21 mouse cellular contexts compared by ENCODE assay signal in the genomic region with DNA sequence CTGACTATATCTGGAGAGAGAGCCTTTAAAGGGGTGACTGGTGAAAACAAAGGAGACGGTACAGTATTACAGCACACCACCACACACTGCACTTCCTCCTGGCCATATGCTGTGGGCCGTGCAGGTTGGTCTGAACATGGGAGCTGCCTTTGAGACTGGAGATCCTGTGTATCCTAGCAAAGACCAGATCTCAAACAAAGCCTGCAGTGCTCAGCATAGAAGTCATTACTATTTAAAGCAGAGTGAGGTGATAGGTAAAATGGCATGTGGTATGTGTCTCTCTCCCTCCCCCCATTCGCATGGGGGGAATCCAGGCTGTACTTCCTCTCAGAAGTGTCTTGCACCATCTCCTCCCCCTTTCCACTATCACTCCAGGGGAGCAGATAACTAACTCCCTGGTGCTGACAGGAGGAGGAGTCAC. TPM values are rescaled to one million over a fixed set of nuclear protein-coding genes. Genes with fewer than 3 reads are reported as not detected.
DNase-seq lines count a peak whose midpoint lies in the region; ATAC-seq and TF ChIP-seq lines count a peak whose summit lies in the region.
"Had no signal": no experiment of that assay in that cellular context is flagged by ENCODE, and none has a peak within 500 bp of the region (broad histone marks: within the 10 kb centered on the region; RNA-seq: fewer than 3 reads in every experiment).

No protein-coding gene starts in this region.

- TF ChIP-seq EP300 in CH12.LX (IDR thresholded peaks at IDR 0.05; ENCODE audit: low read length), result no peak
- TF ChIP-seq EP300 in lung, postnatal 0 days (IDR thresholded peaks at IDR 0.05), result no peak

- H3K4me3 ChIP-seq in heart, embryonic 14.5 days (ENCODE audit: control insufficient read depth in 1 of 2, insufficient read depth in 1 of 2, low read depth in 1 of 2, low read length in 2 of 2), result no peak overlapping the region
- no peak overlapping the region for H3K4me3 ChIP-seq in CH12.LX (replicated peaks in 1 of 3; ENCODE audit: low read depth in 2 of 3, low read length in 2 of 3, poor library complexity in 1 of 3)
- H3K4me3 ChIP-seq in lung, postnatal 0 days (ENCODE audit: low read depth, low read length), result no peak overlapping the region
- H3K4me3 ChIP-seq: hindbrain, embryonic 13.5 days; liver, embryonic 13.5 days; midbrain, embryonic 15.5 days had no signal

- 30% methylated on average over 3 of the region's 3 CpGs for WGBS in heart, embryonic 14.5 days
- WGBS in lung, postnatal 0 days, result 40% methylated on average over 3 of the region's 3 CpGs

- ATAC-seq in heart, embryonic 14.5 days (ENCODE audit: insufficient number of reproducible peaks, insufficient read depth, low FRiP score, low read depth), result peak; percentile 42; the same call in 1 of the 2 replicates
- ATAC-seq in megakaryocyte-erythroid progenitor cell, adult 5-6 weeks (replicated peaks; ENCODE audit: low FRiP score, low TSS enrichment, poor library complexity, severe bottlenecking), result peak; percentile 21; the same call in 1 of the 2 replicates
- ATAC-seq in lung, postnatal 0 days, result no peak
- no peak for ATAC-seq in erythroblast, adult 5-6 weeks (replicated peaks; ENCODE audit: low FRiP score, poor library complexity, severe bottlenecking)
- ATAC-seq: forebrain, embryonic 16.5 days; inflammation-experienced regulatory T-cells, adult 6 months; midbrain, embryonic 15.5 days had no signal

- no peaks in the 10 kb centered on the region for H3K27me3 ChIP-seq in heart, embryonic 14.5 days (ENCODE audit: control insufficient read depth, insufficient read depth, low read length)
- H3K27me3 ChIP-seq in CH12.LX (replicated peaks), result no peaks in the 10 kb centered on the region
- no peaks in the 10 kb centered on the region for H3K27me3 ChIP-seq in lung, postnatal 0 days (replicated peaks; ENCODE audit: insufficient read depth, low read length)
- H3K27me3 ChIP-seq: liver, embryonic 13.5 days; midbrain, embryonic 15.5 days had no signal

- in situ Hi-C loops in CH12.LX (cut with MboI; ENCODE audit: low pct_ligation_motif_present, low pct_unique_long_range_greater_than_20kb, low sequenced_read_pairs), result no loop called here

- TF ChIP-seq RAD21 in CH12.LX (IDR thresholded peaks at IDR 0.05; ENCODE audit: low read depth, low read length), result no peak

- H3K4me1 ChIP-seq in heart, embryonic 14.5 days (ENCODE audit: control insufficient read depth in 2 of 2, insufficient read depth in 2 of 2, low read length in 2 of 2), result peaks cover 10 to 19% of the 10 kb centered on the region in 2 experiments
- peaks cover 11 to 38% of the 10 kb centered on the region in 2 experiments for H3K4me1 ChIP-seq in CH12.LX (ENCODE audit: control insufficient read depth in 1 of 2, insufficient read depth in 2 of 2)
- 0 out of 2 replicates have a peak, but pooled peaks cover 2% of the 10 kb centered on the region for H3K4me1 ChIP-seq in lung, postnatal 0 days (ENCODE audit: insufficient read depth, low read depth, low read length)
- H3K4me1 ChIP-seq: midbrain, embryonic 15.5 days had no signal

- H3K36me3 ChIP-seq in heart, embryonic 14.5 days (ENCODE audit: control insufficient read depth, insufficient read depth, low read length), result no peaks in the 10 kb centered on the region
- no peaks in the 10 kb centered on the region for H3K36me3 ChIP-seq in CH12.LX (replicated peaks in 1 of 2; ENCODE audit: control insufficient read depth in 1 of 2, insufficient read depth in 1 of 2, low read length in 1 of 2)
- H3K36me3 ChIP-seq in lung, postnatal 0 days (ENCODE audit: insufficient read depth, low read length), result no peaks in the 10 kb centered on the region
- H3K36me3 ChIP-seq: G1E; hindbrain, embryonic 13.5 days; liver, embryonic 13.5 days; midbrain, embryonic 15.5 days had no signal

- DNase-seq in heart, adult 18-20 months, result no peak
- DNase-seq in 416B (ENCODE audit: low read depth), result peak; percentile 10
- peak; percentile 43 for DNase-seq in CH12.LX (ENCODE audit: extremely low read depth)
- no peak for DNase-seq in lung, postnatal 0 days (ENCODE audit: low spot score)
- DNase-seq: adrenal gland, postnatal 25 days; cerebellum, adult 11-12 months; cerebellum, postnatal 14 days; embryo, embryonic 11 days; gastrocnemius, postnatal 25 days; kidney, adult 9 months; kidney, postnatal 25 days; liver, embryonic 13.5 days; retina, postnatal 1 day had no signal

- peak overlapping the region; percentile 80 to 89 for H3K27ac ChIP-seq in heart, embryonic 14.5 days (replicated peaks in 1 of 2; ENCODE audit: control insufficient read depth in 1 of 2, insufficient read depth in 1 of 2, low read depth in 2 of 2, low read length in 2 of 2)
- H3K27ac ChIP-seq in CH12.LX (ENCODE audit: insufficient read depth, low read depth), result no peak overlapping the region
- H3K27ac ChIP-seq in lung, postnatal 0 days (ENCODE audit: low read length), result no peak overlapping the region
- H3K27ac ChIP-seq: hindbrain, embryonic 13.5 days; liver, embryonic 13.5 days; midbrain, embryonic 15.5 days had no signal

- dilution Hi-C loops in CH12.LX (cut with MboI; ENCODE audit: extremely low pct_ligation_motif_present, extremely low pct_unique_long_range_greater_than_20kb, low sequenced_read_pairs), result no loop called here

- H3K9ac ChIP-seq in heart, embryonic 14.5 days (ENCODE audit: low read length), result no peak overlapping the region
- H3K9ac ChIP-seq in CH12.LX (ENCODE audit: insufficient read depth, low read depth), result no peak overlapping the region
- no peak overlapping the region for H3K9ac ChIP-seq in lung, postnatal 0 days (replicated peaks; ENCODE audit: low read depth)
- H3K9ac ChIP-seq: hindbrain, embryonic 13.5 days; liver, embryonic 13.5 days; midbrain, embryonic 15.5 days had no signal

- 0 out of 2 replicates have a peak overlapping the region, but pooled peaks have one; percentile 31 for H3K4me2 ChIP-seq in heart, embryonic 14.5 days (ENCODE audit: low read length)
- H3K4me2 ChIP-seq in CH12.LX (ENCODE audit: insufficient read depth, low read depth, poor library complexity, severe bottlenecking), result no peak overlapping the region
- no peak overlapping the region for H3K4me2 ChIP-seq in lung, postnatal 0 days (replicated peaks; ENCODE audit: low read depth, low read length)
- H3K4me2 ChIP-seq: hindbrain, embryonic 13.5 days; liver, embryonic 13.5 days; midbrain, embryonic 15.5 days had no signal

- no peak for TF ChIP-seq POLR2A in CH12.LX (IDR thresholded peaks at IDR 0.05; ENCODE audit: low read depth, low read length)

- H3K9me3 ChIP-seq in heart, embryonic 14.5 days (ENCODE audit: control insufficient read depth, low read length), result peaks cover 9% of the 10 kb centered on the region
- H3K9me3 ChIP-seq in CH12.LX (replicated peaks; ENCODE audit: low read length), result peaks cover 5% of the 10 kb centered on the region
- H3K9me3 ChIP-seq in lung, postnatal 0 days (ENCODE audit: low read length), result 0 out of 2 replicates have a peak, but pooled peaks cover 4% of the 10 kb centered on the region
- H3K9me3 ChIP-seq: midbrain, embryonic 15.5 days had no signal

- no peak for TF ChIP-seq CTCF in CH12.LX (conservative IDR thresholded peaks at IDR 0.05 in 1 of 2, IDR thresholded peaks at IDR 0.05 in 1 of 2; ENCODE audit: low read depth in 2 of 2, low read length in 2 of 2)
- TF ChIP-seq CTCF in lung, postnatal 0 days (IDR thresholded peaks at IDR 0.05), result no peak

- H3K79me2 ChIP-seq in CH12.LX (replicated peaks; ENCODE audit: control insufficient read depth, extremely low read depth, insufficient read depth, poor library complexity, severe bottlenecking), result no peaks in the 10 kb centered on the region

TF ChIP-seq in CH12.LX, 34 proteins besides CTCF, POLR2A, EP300 and RAD21:
- TF ChIP-seq MXI1 (IDR thresholded peaks at IDR 0.05; ENCODE audit: low read depth, low read length) (no peak), POLR2AphosphoS2 (IDR thresholded peaks at IDR 0.05; ENCODE audit: low read depth, low read length) (no peak), ETS1 (conservative IDR thresholded peaks at IDR 0.05; ENCODE audit: low read depth, low read length) (0 out of 2 replicates have a peak, but pooled peaks have one; percentile 11)
TF ChIP-seq in CH12.LX: peak in this region for 1.

RNA-seq across cellular contexts. Expression of a gene that starts 38.3 kb away (rescaled TPM):
- polyA plus RNA-seq in heart, embryonic 14.5 days (2014; fragmentation: Nextera tagmentation; extraction: Ambion mirVana), result 11.0 and 12.0 TPM in 2 replicates
- 10 to 100 TPM; 30.8 to 32.2 TPM for total RNA-seq in heart, adult 18-20 months (2021)
- total RNA-seq in CH12.LX (2012; rRNA removed), result 13.6 and 17.4 TPM in 2 replicates
- 7.7 and 9.2 TPM in 2 replicates for total RNA-seq in CH12.LX (2014; rRNA removed)
- polyA plus RNA-seq in CH12.LX (2012; ENCODE audit: insufficient read length, low read depth), result 10.6 and 11.5 TPM in 2 replicates
- total RNA-seq in megakaryocyte-erythroid progenitor cell, adult 5-6 weeks (2014; fragmentation: Nextera tagmentation), result 1.9 TPM in 1 of 2 replicates, not detected in the other
- 0.15 TPM in 1 of 2 replicates, not detected in the other for total RNA-seq in megakaryocyte-erythroid progenitor cell, adult 5-6 weeks (2017)
- 12.0 and 15.1 TPM in 2 replicates for polyA plus RNA-seq in lung, postnatal 0 days (2015; fragmentation: Nextera tagmentation; extraction: Ambion mirVana)
- total RNA-seq in erythroblast, adult 5-6 weeks (2015; ENCODE audit: low replicate concordance), result not detected in 2 replicates
- total RNA-seq in erythroblast, adult 5-6 weeks (2017; ENCODE audit: low replicate concordance), result 1.1 and 1.8 TPM in 2 replicates
- polyA plus RNA-seq: G1E; inflammation-experienced regulatory T-cells, adult 6 months had no signal

Comparison
In these comparisons a context has a peak if more than half of its experiments do, and no peak if none do; other contexts are left out.
1. ATAC-seq: peak in heart, embryonic 14.5 days (single experiment) and megakaryocyte-erythroid progenitor cell, adult 5-6 weeks (single experiment); none in lung, postnatal 0 days (single experiment) and erythroblast, adult 5-6 weeks (single experiment).
2. H3K27ac ChIP-seq: peak in heart, embryonic 14.5 days (2 of 2); none in CH12.LX (single experiment) and lung, postnatal 0 days (single experiment).
3. DNase-seq: peak in 416B (single experiment) and CH12.LX (single experiment); none in heart, adult 18-20 months (0 of 2) and lung, postnatal 0 days (single experiment).